Mouse (Mus musculus): ENCODE measurements around the gene Fetub.

Fetub gene

DNA sequence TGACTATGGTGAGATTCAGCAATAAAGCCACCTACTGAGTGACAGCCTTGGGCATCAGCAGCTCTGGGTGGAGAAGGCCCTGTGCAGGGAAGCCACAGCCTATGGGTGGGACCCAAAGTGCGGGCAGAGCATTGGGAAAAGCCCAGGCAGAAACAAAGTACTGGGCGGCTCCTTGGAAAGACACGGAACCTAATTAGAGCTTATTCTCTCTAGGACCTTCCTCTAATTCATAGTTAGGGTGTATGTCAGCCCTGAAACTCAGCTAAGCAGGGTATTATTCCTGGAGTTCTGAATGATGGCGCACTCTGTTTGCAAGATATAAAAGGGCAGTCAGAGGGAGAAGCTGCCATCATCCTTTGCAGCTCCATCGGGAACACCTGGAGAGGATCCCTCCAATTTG, at the start of gene Fetub:
Gene Fetub, plus strand, starts transcription at position 301 of the 400 bp plus-strand sequence.
- DNase-seq (ENCODE audit: low read depth): no peak

DNA sequence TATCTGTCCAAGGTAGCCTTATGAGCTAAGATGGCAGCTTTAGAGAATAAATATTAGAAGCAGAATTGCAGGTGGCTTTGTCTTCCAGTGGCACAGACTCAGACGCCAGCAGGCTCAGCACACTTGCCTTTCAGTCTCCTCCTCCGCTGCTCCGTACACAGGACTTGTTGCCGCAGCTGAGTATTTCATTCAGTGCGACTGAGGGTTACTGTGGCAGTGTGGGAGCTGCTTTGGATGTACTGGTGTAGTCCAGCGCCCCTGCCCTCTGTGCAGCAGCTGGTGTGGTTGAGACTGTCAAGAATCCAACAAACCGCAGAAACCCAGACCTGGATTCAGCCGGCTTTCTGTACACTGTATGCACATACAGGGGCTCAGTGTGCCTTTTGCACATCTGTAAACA, 45.7 kb upstream of the Fetub start:
- no peak for DNase-seq (ENCODE audit: low read depth)

DNA sequence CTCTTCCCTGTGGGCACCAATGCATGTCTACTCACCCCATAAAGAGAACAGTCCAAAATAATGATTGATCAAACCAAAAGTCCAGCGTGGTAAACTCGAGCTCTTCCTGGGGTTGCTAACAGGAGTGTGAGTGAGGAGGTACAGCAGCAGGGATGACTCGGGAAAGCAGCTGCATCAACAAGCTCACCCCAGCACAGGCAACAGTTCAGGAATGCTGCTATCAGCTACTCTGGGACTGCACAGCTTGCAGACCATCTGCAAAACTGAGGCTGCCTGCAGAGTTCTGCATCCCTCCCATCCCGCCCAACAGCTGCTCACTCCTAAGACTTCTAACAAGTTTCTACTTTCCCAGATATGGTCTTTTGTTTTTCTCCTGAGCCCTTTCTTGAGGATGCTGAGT, 44.8 kb upstream of the Fetub start:
- DNase-seq (ENCODE audit: low read depth): no peak

DNA sequence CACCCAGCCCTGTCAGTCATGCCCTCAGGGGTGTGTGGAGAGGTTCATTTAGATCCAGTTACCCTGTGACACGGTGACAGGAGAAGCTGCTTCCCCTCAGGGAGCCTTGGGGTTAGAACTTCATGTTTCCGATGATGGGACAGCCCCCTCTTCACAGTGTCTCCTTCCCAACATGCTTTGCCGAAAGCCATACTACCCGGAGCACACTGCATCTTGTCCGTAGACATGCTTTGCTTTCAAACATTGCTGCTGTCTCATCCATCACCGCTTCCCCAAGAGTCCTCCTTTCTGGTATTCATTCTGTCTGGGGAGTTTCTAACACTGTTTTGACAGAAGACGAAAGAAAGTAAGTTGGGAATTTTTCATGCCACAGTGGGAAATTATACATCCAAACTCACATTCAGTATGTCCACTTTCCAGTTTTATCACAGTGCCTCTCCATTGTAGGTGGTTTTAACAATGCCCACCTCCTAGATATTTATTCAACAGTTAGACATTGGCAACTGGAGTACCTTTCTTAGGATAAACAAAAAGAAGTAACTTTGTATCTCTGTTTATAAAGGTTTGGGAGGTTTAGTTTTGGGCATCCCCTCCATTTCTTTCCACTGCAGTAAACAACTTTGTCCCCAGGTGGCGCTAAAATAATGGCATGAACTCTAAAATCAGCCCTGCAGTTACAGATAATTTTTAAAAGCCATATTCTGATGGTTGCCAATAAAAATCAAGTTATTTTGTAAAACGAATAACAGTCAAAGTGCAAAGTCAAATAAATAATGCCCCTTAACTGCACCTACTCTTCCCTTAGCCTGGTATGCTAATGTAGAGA, 41.7 kb upstream of the Fetub start:
- peak; percentile 59 for DNase-seq (ENCODE audit: low read depth)

DNA sequence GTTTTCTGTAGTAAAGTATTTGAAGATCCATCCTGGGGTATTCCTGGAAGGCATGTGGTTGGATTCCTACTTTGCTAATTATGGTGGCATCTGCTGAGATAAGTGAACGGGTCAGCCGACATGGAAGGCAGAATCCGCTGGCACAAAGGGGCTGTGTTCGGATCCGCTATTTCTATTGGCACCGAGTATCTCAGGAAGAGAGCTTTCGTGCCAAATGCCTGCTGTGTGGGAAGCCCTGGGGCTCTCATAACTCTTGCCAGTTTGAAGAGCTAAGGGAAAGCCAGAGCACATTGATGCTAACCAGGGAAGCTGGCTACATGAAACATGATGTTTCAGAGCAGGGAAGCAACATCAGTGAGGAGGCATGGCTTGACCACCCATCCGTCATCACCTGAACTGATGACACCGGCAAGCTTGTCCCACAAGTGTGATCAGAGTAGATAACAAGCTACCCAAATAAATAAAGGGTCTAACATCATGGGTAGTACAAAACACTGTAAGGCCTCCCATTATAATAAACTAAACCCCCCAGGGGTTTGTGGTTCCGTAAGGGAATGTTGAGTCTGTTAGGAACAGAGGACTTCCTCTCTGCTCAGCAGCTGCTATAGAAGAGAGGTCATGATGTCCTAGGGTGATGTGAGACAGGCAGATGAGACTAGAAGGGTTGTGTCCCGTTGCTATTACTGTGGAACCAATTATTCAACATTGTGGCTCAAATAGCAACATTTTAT, 40.3 kb upstream of the Fetub start:
- no peak for DNase-seq (ENCODE audit: low read depth)

DNA sequence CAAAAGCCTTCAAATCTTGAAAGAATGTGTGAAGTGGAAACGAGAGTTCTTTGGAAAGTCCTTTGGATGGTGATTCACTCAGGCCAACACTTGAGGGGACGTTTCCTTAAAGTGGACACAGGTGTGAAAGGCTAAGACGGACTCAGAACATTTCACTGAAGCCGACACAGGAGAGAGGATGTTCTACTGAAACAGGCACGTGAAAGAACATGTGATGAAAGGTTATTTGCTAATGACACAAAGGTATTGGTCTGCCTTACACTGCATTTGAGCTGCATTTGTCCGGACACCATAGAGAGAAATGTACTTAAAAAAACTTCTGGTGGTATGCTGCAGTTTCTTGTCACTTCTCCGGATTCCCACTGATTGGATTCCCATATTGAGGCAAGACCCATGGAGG, 39.4 kb upstream of the Fetub start:
- DNase-seq (ENCODE audit: low read depth): no peak

DNA sequence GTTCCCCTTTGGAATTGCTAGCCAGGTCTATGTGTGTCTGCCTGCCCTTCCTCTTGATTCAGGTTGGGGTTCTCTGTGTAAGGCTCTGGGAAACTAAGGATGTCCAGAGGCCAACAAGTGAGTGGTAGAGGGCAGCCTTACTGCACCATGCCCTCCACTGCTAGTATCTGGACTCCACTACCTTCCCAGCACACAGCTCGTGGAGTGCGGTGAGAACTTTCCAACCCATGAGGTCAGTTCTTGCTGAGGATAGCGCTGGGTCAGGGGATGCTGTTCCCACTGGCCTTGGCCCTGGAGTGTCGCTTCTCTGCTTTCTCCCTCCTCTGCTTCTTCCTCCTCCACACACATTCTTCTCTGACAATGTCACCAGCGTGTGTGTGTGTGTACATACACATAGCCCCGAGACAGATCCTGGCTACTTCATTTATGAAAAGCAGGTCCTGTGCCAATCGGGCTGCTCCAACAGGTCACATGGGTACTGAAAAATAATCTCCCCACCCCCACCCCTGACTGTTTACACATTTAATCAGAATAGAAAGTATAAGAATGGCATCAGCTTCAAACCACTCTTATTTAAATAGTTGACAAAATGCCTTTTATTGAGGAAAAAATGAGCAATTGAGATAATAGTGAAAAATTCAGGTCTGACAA, 38.1 kb upstream of the Fetub start:
- no peak for DNase-seq (ENCODE audit: low read depth)

DNA sequence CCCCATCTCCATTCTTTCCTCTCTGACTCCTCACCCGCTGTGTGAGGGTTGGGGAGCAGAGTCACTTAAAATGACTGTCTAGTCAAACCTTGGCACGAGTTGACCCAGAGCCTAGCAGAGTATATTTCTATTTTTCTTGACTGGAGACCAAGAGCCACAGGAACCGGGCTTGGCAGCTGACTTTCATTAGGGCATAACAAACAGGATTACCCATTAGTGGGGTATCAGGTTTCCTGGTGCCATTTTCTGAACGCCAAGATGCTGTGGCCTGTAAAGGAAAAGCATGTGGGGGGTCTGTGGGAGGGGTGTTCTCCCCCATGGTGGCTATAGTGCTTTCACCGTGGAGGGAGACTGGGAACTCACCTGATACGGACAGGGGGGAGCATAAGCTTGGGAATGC, 37.2 kb upstream of the Fetub start:
- no peak for DNase-seq (ENCODE audit: low read depth)

DNA sequence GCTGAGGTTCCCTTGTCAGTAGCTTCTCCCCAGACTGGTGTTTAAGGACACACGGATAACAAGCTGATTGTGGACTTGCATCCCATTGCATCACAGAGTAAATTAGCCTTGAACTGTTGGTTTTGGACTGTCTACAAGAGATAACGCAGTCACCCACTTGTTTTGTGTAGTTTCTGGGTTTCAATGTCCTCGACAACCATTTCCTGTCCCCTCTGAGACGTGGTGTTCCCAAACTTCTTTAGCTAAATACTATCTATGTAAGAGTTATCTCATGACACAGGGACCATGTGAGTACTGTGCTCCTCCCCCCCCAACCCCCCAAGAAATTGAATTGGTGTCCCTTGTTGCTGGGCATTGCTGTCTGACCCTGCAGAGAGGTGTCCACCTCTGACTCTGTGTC, 36.6 kb upstream of the Fetub start:
- no peak for DNase-seq (ENCODE audit: low read depth)

DNA sequence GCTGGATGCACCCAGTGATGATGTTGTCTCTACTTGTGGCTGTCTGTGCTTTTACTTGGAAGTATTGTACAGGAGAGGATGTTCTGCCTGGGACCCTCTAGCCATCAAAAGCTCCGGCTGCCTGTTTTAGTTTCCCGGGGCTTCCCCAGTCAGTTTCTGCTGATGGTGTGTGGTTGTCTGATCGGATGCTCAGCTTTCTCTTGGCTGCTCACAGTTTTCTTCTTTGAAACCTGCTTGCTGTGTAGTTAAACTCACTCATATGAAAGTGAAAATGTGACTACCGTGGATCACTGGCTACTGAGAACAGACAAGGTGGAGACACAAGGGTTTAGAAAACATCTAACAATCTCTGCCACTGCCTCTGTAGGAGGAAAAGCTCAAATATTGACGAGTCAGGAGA, 34.7 kb upstream of the Fetub start:
- DNase-seq (ENCODE audit: low read depth): no peak

DNA sequence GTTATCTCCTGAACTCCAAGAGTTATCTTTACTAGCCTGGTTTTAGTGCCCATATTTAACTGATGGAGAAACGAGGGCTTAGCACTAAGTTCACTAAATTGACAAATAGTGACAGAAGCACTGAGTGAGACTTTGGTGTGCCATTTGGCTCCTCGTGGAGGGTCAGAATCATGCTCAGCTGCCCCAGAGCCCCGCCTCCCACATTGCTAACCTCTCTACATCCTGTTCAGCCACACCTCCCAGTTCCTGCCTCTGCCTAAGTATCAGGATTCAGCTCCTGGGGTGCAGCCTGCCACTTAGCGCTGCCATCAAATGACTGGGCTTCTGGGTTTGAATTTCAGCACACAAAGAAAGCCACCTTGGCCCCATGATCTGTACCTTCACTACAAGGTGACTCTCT, 32.8 kb upstream of the Fetub start:
- no peak for DNase-seq (ENCODE audit: low read depth)

DNA sequence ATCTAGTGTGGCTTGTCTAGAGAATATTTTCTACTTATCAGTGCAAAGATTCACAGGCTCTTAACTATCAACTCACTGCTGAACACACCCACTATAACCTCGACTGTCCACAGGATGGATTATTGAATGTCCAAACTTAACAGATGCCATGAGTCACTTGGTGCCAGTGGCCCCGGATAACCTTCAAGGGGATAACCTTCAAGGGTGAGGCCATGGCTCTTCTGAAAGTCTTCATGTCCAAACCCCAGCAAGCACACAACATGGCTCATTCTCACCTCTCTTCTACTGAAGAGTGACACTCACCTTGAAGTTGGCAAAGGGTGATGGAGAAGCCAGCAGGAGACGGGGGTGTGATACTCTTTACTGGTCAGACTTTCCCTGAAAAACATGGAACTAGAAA, 31.4 kb upstream of the Fetub start:
- no peak for DNase-seq (ENCODE audit: low read depth)

DNA sequence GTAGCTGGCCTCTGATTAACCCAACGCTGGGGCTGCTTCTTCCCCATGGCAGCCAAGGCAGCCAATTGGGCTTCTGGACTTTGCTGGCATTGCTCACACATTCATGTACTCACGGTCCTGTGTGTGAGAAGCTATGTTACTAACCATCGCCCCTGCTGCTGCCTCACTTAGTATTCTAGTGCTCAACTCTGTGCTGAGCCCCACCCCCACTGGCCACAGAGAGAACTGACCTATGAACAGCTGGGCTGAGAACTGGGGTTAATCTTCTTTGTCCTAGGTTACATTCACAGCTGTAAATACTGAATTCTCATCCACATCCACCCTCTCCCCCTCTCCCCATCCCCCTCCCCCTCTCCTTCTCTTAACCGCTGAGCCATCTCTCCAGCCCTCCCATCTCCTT, 29.3 kb upstream of the Fetub start:
- DNase-seq (ENCODE audit: low read depth): no peak

DNA sequence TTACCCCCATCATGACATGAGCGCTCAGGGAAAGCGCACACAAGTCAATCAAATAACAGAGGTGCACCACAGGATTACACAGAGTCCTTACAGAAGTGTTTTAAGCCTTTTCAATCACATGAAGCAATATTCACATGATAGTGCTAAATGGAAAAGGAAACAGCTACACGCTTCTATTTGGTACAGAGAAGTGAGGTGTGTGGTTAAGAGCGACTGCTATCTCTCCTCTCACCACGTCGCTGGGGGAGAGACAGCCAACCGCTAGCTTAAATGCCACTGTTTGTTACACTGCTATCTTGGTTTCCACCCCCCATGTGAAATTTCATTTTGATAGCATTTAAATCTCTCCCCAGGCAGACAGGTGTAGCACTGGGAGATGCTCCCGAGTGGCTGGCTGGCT, 28.4 kb upstream of the Fetub start:
- no peak for DNase-seq (ENCODE audit: low read depth)

DNA sequence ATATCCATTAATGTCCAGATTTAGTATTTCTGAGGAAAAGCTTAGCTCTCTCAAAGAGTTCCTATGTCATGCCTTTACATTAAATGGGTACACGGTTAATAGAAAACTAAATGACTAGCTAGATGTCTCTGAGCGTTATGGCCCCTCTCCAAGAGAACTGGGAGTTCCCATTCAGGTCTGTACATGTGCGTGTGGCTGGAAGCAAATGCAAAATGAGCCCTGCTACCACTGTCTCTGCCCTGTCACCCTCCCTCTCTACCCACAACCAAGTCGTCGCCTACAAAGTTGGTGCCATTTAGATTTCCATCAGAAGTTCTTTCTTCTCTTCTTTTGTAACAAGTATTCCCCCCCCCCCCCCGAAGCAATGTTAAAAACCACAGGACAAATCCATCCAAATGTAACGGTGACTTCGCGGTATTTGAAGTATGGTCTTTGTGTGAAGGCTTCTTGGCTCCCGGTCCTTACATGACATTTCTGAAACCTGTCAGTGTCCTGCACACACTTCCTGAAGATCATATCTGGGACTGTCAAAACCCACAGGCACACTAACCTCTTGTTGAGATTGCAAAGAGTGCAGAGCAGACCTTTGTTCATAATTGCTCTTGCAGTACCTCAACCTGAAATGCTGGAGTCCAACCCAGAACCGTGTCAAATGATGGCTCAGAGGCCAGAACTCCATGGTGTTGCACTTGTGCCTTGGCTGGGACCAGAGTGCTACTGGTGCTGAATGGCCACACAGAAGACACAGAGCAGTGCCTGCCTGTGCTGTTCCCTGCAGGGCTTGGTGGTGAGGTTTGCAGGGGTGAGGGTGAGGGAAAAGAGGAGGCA, 27.2 kb upstream of the Fetub start, which contains the start of gene Ahsg:
Gene Ahsg, plus strand, starts transcription at position 595 of the 828 bp plus-strand sequence.
- DNase-seq (ENCODE audit: low read depth): no peak

DNA sequence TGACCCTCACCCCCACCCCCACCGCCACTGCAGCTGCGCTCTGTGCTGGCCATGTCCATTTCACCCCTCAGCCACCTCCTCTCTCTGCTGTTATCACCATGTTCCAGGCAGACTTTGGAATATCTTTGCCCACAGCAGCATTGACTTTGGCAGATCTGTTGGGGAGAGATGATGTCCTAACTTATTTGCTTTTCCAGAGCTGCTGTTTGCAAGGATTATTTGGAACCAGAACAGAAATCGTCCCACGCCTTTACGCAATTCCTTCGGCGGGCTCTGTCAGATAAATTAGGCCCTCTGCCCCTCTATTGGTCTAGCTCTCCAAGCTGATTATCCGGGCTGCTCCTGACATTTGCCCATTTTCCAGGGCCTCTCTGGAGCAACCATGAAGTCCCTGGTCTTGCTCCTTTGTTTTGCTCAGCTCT, 26.4 kb upstream of the Fetub start:
- DNase-seq (ENCODE audit: low read depth): no peak

DNA sequence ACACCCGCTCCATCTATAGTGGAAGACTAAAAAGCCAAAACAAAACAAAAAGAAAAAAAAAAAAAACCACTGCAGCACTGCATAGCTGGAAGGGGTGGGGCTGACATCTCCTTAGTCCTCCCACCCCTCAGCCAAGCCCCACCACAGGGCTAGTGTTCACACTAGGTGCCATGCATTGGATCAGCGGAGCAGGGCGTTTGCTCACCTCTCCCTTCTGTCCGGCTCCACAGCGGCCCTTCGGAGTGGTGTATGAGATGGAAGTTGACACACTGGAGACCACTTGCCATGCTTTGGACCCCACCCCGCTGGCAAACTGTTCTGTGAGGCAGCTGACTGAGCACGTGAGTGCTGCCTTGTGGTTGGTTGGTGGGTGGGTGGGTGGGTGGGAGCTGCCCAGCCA, 24.0 kb upstream of the Fetub start:
- no peak for DNase-seq (ENCODE audit: low read depth)

DNA sequence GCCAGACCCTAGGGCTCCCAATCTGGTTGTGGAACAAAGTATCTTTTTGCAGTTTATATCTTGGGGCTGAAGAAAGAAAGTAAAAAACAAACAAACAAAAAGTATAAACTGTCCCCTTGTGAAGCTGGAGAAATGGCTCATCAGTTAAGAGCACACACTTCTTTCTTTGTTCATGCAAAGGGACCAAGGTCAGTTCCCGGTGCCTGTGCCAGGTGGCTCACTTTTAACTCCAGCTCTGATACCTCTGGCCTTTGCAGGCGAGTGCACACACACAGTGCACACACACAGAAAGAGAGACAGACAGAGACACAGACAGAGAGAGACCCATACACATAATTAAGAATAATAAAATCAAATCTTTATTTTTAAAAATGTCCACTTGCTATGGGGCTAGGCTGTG, 21.5 kb upstream of the Fetub start:
- DNase-seq (ENCODE audit: low read depth): no peak

DNA sequence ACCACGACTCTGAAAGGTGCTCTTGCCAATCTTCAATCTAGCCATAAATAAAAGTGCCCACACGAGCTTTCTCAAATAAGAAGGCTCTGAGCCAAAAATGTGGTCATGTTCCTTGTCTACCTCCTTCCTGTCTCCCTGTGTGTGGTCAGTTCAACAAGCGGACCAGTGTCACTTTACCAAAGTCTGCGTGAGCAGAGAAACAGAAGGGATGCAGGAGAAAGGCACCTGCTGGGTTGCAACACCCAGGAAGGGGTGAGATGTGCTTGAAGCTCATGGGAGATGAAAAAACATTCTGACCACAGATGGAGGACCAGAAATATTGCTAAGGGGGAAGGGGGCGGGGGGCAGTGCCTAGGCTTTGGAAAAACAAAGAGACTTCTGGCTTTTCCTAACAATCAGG, 18.8 kb upstream of the Fetub start:
- no peak for DNase-seq (ENCODE audit: low read depth)

DNA sequence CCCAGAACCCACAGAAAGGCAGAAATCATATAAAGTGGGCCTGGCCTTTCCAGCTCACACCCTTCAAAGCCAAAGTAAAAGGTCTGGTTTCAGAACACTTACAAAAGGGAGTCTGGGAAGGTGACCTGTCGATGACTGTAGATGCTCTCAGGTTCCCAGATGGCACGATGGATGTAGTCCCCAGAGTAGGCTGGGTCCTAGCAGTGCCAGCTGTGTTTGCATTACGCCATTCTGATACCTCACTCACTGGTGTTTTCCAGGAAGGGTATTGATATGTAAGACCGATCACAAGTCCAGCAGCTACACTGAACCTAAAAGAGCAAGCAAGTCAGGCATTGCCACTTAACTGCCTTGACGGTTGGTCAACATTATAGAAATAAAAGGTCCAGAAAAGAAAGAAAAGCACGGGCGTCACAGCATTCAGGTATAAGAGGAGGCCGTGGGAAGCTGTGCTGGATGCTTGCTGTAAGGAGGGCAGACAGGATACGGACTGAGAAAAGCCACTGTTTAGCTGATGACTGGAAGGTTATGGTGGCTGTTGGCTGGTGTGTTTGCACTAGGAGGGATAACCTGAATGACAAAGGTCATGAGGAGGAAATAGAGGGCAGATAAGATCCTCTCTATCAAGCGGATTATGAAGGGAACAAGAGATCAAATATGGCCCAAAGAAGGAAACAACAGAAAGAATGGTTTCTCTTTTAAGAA, 18.1 kb upstream of the Fetub start:
- DNase-seq (ENCODE audit: low read depth): no peak

DNA sequence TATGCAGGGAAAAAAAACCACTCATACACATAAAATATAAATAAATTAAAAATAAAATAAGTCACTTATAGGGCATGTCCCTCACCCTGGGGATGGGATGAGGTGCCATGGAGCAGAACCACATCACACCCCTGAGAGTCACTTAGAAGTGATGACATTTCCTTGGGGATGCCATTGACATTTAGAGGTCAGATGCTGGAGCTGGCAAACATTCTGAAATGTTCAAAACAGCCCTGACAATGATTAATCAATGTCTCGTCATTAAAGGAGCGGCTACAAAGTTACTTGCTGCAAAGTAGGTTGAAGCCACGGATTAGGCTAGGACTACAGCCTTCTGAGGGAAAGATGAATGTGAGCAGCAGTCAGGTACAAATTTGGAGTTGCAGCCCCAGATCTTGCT, 16.8 kb upstream of the Fetub start:
- DNase-seq (ENCODE audit: low read depth): no peak

DNA sequence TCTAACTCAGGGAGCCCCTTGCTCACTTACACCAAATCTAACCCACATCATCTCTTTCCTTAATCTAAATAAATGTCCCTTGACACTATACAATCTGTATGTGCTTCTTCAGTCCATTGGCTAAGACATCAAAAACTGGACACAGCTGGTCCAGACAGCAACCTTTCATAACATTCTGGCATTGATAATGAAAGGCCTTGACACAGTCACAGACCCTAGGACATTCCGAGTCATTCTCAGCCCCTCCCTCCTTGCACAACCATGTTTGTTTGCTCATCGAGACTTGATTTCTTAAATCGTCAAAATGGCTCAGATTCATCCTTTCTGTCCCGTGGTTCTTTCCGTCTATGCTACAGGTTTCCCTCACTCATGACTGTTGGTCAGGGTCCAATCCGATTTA, 8.8 kb upstream of the Fetub start:
- no peak for DNase-seq (ENCODE audit: low read depth)

Data from naive thymus-derived CD4-positive, alpha-beta T cell, adult 2 months (primary cell).